Mouse (Mus musculus) E14TG2a.4 (cell line): ENCODE results near the gene Csmd2.

Source experiments
- H3K27me3 ChIP-seq: 2 replicates; pipeline ENCODE4 v1.6.1; 2014; ENCODE audit warnings: low read length, control low read depth; ENCODE audit not compliant: insufficient read depth
- H3K36me3 ChIP-seq: 2 replicates; pipeline ENCODE4 v1.6.1; 2014; ENCODE audit warnings: low read length, control low read depth; ENCODE audit not compliant: insufficient read depth
- H3K4me1 ChIP-seq: replicated peaks from 2 replicates; pipeline ENCODE4 v1.6.1; 2014; ENCODE audit warnings: low read depth, low read length, control low read depth
- H3K4me3 ChIP-seq: replicated peaks from 2 replicates; pipeline ENCODE4 v1.5.1; 2014; ENCODE audit warnings: mild to moderate bottlenecking, low read length
- H3K9me3 ChIP-seq: 2 replicates; pipeline ENCODE4 v1.6.1; 2014; ENCODE audit warnings: low read length, control low read depth
- CTCF ChIP-seq: conservative IDR thresholded peaks from 2 replicates; pipeline ENCODE4 v1.5.1; 2014; ENCODE audit warnings: low read length
- NANOG ChIP-seq: IDR thresholded peaks from 2 replicates; pipeline ENCODE4 v1.6.1; 2014; ENCODE audit warnings: borderline replicate concordance, low read length, mixed read lengths
- POU5F1 ChIP-seq: IDR thresholded peaks from 2 replicates; pipeline ENCODE4 v1.6.1; 2014; ENCODE audit warnings: low read length, borderline replicate concordance

Gene Csmd2

DNA sequence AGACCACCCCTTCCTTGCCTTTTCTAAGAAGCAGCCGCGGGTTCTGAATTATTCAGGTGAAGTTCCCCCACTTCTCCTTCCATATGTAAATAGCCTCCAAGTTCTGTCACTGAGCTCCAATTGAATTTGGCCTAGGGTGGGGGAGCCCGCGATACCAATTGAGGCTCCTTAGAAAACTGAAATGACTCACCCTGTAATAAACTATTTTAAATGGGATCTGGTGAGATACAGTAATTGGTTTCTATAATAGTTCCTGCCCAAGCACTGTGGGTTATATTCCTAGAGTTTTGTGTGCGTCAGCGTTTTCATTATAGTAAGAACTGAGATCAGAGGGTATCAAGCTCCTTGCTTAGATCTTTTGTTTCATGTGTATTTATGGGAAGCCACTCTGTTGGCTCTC, 287.9 kb downstream of the Csmd2 start:
- no peaks in the 10 kb centered on the region for H3K9me3 ChIP-seq
- TF ChIP-seq NANOG = no peak
- no peak for TF ChIP-seq POU5F1
- TF ChIP-seq CTCF = no peak
- no peaks in the 10 kb centered on the region for H3K36me3 ChIP-seq
- H3K27me3 ChIP-seq = peaks cover 16% of the 10 kb centered on the region
- peaks cover 29% of the 10 kb centered on the region for H3K4me1 ChIP-seq
- no peak overlapping the region for H3K4me3 ChIP-seq

DNA sequence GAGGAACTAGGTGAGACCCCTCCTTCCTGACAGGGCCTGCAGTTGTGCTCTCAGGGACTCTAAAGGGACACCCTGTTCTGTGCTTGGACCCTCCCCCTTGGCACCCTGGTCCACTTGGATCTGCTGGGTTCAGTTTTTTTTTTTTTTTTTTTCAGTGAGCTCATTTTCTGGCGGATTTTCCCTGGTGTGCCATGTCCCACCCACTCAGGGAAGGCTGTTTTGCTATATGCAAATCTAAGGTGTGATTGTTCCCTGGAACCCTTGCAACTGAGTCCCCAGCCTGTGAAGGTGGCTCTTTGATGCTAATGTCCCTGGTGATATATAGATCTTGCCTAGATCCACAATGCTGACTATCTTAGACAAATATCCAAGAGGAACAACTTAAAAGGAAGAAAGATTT, 297.4 kb downstream of the Csmd2 start:
- no peak for TF ChIP-seq CTCF
- no peak for TF ChIP-seq POU5F1
- no peak for TF ChIP-seq NANOG
- Histone ChIP-seq H3K4me1 (no peaks in the 10 kb centered on the region), H3K36me3 (no peaks in the 10 kb centered on the region), H3K9me3 (0 out of 2 replicates have a peak, but pooled peaks cover 5% of the 10 kb centered on the region), H3K27me3 (no peaks in the 10 kb centered on the region), H3K4me3 (no peak overlapping the region)

DNA sequence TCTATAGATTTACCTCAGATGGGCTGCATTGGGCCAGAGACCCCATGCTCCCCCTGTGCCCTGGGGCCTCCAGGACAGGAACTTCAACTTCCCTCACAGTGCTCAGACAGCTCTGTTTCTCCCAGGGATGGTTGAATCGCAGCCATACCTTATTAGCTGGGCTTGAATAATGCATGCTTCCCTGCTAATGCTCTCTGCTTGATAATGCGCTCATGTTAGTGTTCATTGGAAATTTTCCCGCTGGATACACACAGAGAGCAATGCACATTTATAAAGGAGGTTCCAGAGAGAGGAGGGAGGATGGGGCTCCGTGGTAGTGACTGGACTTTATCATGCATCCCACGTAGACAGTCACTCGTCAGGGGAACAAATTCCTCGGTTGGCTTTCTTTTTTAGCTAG, 300.4 kb downstream of the Csmd2 start:
- 0 out of 2 replicates have a peak, but pooled peaks cover 3% of the 10 kb centered on the region for H3K27me3 ChIP-seq
- no peaks in the 10 kb centered on the region for H3K36me3 ChIP-seq
- no peak overlapping the region for H3K4me3 ChIP-seq
- H3K4me1 ChIP-seq = peaks cover 2% of the 10 kb centered on the region; the same call in 1 of the 2 replicates
- TF ChIP-seq NANOG (no peak), CTCF (no peak), POU5F1 (no peak)
- 0 out of 2 replicates have a peak, but pooled peaks cover 5% of the 10 kb centered on the region for H3K9me3 ChIP-seq

DNA sequence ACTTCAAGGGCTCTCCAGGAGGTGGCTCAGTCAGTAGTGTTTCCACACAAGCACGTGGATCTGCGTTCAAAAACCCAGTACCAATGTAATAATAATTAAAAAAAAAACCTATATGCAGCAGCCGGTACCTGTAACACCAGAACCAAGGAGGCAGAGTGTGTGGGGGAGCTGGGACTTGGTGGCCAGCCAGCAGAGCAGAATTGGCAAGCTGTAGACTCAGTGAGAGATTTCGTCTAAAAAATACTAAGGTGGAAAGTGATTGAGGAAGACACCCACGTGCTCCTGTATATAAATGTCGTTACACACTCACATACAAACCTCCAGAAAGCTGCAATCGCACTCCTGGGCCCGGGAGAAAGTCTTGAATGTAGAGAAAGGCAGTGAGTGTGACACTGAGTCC, 316.4 kb downstream of the Csmd2 start:
- Histone ChIP-seq H3K4me1 (no peaks in the 10 kb centered on the region), H3K36me3 (no peaks in the 10 kb centered on the region), H3K4me3 (no peak overlapping the region), H3K9me3 (peaks cover 11% of the 10 kb centered on the region), H3K27me3 (no peaks in the 10 kb centered on the region)
- no peak for TF ChIP-seq POU5F1
- no peak for TF ChIP-seq NANOG
- no peak for TF ChIP-seq CTCF

DNA sequence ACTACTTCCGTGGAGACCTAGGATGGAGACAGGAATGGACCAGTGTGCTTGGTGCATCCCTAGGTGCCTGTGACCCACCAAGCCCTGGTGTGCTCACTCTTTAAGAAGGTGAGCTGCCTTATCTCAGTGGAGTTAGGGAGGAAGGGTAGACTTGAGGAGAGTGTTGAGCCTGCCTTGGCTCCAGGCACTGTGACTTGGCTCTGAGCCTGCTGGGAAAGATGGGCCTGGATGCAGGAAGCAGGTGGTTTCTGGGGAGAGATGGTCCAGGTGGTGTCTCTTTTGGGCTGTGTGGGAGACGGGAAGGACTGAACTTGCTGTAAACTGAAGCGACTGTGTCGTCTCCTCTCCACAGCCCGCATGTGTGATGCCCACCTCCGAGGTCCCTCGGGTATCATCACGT, 318.4 kb downstream of the Csmd2 start:
- Histone ChIP-seq H3K9me3 (peaks cover 21% of the 10 kb centered on the region), H3K4me1 (no peaks in the 10 kb centered on the region), H3K36me3 (no peaks in the 10 kb centered on the region), H3K4me3 (no peak overlapping the region), H3K27me3 (no peaks in the 10 kb centered on the region)
- TF ChIP-seq CTCF = no peak
- TF ChIP-seq NANOG = no peak
- TF ChIP-seq POU5F1 = no peak

DNA sequence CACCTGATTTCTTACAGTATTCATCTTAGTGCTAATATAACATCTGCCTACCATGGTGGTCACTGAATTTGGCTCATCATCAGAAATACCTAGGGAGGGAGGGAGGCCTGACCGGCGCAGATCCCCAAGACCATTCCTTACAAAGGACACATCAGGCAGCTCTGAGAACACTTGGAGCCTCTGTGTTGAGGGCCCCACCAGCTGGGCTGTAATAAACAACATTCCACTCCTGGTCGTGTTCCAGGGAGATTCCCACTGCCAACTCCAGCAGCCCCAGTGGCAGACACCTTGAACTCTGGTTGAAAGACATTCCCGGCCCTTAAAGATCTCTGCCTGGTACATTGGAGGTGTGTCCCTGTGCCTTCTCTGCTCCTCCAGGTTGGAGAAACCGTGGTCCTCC, 327.7 kb downstream of the Csmd2 start:
- no peak for TF ChIP-seq CTCF
- H3K4me3 ChIP-seq = no peak overlapping the region

DNA sequence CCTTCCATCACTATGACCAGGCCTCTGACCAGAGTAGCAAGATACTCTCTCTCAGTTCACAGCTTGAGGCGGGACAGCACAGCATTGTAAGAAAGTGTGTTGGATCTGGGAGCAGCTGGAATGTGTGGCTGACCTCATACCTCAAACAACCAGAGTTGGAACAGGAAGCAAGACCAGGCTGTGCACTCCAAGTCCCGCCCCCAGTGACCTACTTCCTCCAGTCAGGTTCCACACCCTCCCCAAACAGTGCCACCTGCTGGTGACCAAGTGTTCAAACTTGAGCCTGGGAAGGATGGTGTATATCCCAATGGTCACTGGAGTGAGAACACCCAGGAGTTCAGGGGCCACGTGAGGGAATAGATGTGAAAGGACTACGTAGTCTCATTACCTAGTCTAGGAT, 330.3 kb downstream of the Csmd2 start:
- no peaks in the 10 kb centered on the region for H3K36me3 ChIP-seq
- no peaks in the 10 kb centered on the region for H3K4me1 ChIP-seq
- H3K4me3 ChIP-seq = no peak overlapping the region
- no peaks in the 10 kb centered on the region for H3K9me3 ChIP-seq
- H3K27me3 ChIP-seq = no peaks in the 10 kb centered on the region
- no peak for TF ChIP-seq CTCF
- no peak for TF ChIP-seq POU5F1

More for the DNA sequence above, 327.7 kb downstream of the Csmd2 start:
- no peaks in the 10 kb centered on the region for H3K4me1 ChIP-seq
- H3K27me3 ChIP-seq = no peaks in the 10 kb centered on the region
- H3K36me3 ChIP-seq = no peaks in the 10 kb centered on the region
- peaks cover 8% of the 10 kb centered on the region for H3K9me3 ChIP-seq

DNA sequence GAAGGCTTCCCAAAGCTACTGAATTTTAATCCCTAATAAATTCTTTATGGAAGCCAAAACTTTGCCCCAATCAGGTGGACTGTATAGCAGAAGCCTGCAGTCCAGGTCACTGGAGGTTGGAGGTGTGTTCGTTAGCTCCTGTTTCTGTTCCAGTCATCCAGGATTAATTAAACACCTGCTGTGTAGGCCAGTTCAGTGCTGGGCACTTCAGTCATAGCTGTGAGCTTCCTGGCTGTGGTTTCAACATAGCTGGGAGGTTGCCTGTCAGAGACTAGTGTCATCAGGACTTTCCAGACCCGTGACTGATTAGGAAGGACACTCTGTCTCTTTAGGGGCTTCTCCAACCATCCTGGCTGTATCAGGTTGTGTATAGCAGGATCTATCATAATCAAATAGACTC, 337.9 kb downstream of the Csmd2 start:
- H3K4me3 ChIP-seq = no peak overlapping the region
- TF ChIP-seq POU5F1 (no peak), NANOG (no peak), CTCF (no peak)
- no peaks in the 10 kb centered on the region for H3K36me3 ChIP-seq
- H3K9me3 ChIP-seq = no peaks in the 10 kb centered on the region
- H3K4me1 ChIP-seq = no peaks in the 10 kb centered on the region
- no peaks in the 10 kb centered on the region for H3K27me3 ChIP-seq

DNA sequence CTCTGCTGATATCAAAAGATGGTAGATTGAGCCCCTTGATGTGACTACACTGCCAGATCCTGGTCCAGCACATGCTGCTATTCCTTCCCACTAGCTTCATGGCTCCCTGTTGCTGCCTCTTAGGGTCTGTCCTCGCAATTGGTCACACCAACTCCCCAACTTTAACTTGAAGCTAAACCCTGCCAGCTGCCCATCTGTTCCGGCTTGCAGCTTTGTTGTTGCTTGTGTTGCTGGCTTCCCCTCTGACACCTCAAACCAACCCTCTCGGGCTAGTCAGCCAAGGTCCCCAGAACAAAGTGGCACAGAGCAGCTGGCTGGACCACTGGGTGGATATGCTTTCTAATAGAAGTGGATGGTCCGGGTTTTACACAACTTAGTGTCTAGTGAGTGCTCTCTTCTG, 339.1 kb downstream of the Csmd2 start:
- no peak for TF ChIP-seq CTCF
- TF ChIP-seq POU5F1 = no peak
- TF ChIP-seq NANOG = no peak
- Histone ChIP-seq H3K9me3 (no peaks in the 10 kb centered on the region), H3K4me1 (no peaks in the 10 kb centered on the region)

More for the DNA sequence above, 339.1 kb downstream of the Csmd2 start:
- H3K36me3 ChIP-seq = no peaks in the 10 kb centered on the region
- no peaks in the 10 kb centered on the region for H3K27me3 ChIP-seq
- no peak overlapping the region for H3K4me3 ChIP-seq
